Mouse (Mus musculus) lung, postnatal 0 days (tissue): ENCODE results near the gene Hoxd8.
A peak's percentile ranks its signal among the peaks of the same experiment; 100 is the strongest.

Source experiments
- CTCF ChIP-seq: IDR thresholded peaks from 2 replicates; pipeline ENCODE4 v1.5.1; 2016; ENCODE audit warnings: antibody characterized with exemption, mild to moderate bottlenecking
- EP300 ChIP-seq: IDR thresholded peaks from 2 replicates; pipeline ENCODE4 v1.6.1; 2016; ENCODE audit warnings: antibody characterized with exemption, mild to moderate bottlenecking, control low read depth

DNA sequence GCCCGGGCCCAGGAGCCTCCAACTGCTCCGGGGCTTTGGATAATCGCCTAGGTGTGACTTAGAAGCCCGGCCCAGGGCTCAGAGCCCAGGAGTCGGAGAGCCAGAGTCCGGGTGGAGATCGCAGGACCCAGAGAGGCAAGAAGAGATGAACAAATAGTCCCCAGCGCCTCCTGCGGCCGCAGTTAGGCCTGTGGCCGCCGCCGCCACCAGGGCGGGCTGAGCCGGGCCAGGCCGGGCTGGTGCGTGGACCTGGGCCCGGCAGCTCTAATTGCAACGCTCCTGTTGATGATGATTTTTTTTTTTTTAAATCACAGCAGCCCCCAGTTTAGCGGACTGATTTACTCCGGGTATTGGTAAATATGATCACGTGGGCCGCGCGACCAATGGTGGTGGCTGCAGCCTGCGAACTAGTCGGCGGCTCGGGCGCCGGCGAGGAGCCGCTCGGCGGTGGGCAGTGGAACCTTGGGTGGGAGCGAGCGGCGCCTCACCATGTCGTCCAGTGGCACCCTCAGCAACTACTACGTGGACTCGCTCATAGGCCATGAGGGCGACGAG, 6.8 kb upstream of the Hoxd8 start, which contains the start of gene Hoxd9:
- TF ChIP-seq CTCF (peak; percentile 29; the same call in 1 of the 2 replicates), EP300 (no peak)
